20 mouse cellular contexts compared by ENCODE assay signal in genomic region chr14:68188325-68188724, GRCm38 (mm10).
DNase-seq lines count a peak whose midpoint lies in the region; ATAC-seq and TF ChIP-seq lines count a peak whose summit lies in the region.
"Had no signal": no experiment of that assay in that cellular context is flagged by ENCODE, and none has a peak within 500 bp of the region (broad histone marks: within the 10 kb centered on the region; RNA-seq: fewer than 3 reads in every experiment).

No protein-coding gene starts in this region.

- no peak overlapping the region for H3K27ac ChIP-seq in kidney, postnatal 0 days
- H3K27ac ChIP-seq in limb, embryonic 10.5 days, result no peak overlapping the region
- H3K27ac ChIP-seq in forebrain, embryonic 16.5 days (ENCODE audit: low read length), result no peak overlapping the region
- H3K27ac ChIP-seq: forebrain, embryonic 13.5 days; hindbrain, embryonic 10.5 days; left cerebral cortex, adult 2 months; liver, embryonic 13.5 days; lung, embryonic 15.5 days; midbrain, embryonic 12.5 days had no signal

- no peaks in the 10 kb centered on the region for H3K27me3 ChIP-seq in kidney, postnatal 0 days (ENCODE audit: insufficient read depth, low read length)
- no peaks in the 10 kb centered on the region for H3K27me3 ChIP-seq in limb, embryonic 10.5 days (ENCODE audit: low read depth, poor library complexity, severe bottlenecking)
- H3K27me3 ChIP-seq in forebrain, embryonic 16.5 days (replicated peaks; ENCODE audit: control insufficient read depth, insufficient read depth, low read length), result no peaks in the 10 kb centered on the region
- H3K27me3 ChIP-seq: forebrain, embryonic 13.5 days; liver, embryonic 13.5 days; lung, embryonic 15.5 days; midbrain, embryonic 12.5 days had no signal

- H3K9me3 ChIP-seq in kidney, postnatal 0 days (replicated peaks; ENCODE audit: low read length), result no peaks in the 10 kb centered on the region
- no peaks in the 10 kb centered on the region for H3K9me3 ChIP-seq in limb, embryonic 10.5 days (replicated peaks)
- H3K9me3 ChIP-seq in forebrain, embryonic 16.5 days (ENCODE audit: control insufficient read depth, low read length), result no peaks in the 10 kb centered on the region
- H3K9me3 ChIP-seq: forebrain, embryonic 13.5 days; hindbrain, embryonic 10.5 days; liver, embryonic 13.5 days; lung, embryonic 15.5 days; midbrain, embryonic 12.5 days had no signal

- TF ChIP-seq CTCF in kidney, postnatal 0 days (IDR thresholded peaks at IDR 0.05; ENCODE audit: low read depth), result no peak

- no peak overlapping the region for H3K4me3 ChIP-seq in kidney, postnatal 0 days (replicated peaks; ENCODE audit: low read depth, low read length)
- no peak overlapping the region for H3K4me3 ChIP-seq in limb, embryonic 10.5 days
- no peak overlapping the region for H3K4me3 ChIP-seq in forebrain, embryonic 16.5 days (replicated peaks; ENCODE audit: low read length)
- H3K4me3 ChIP-seq: erythroblast, embryonic 14.5 days; forebrain, embryonic 13.5 days; hindbrain, embryonic 10.5 days; left cerebral cortex, adult 2 months; liver, embryonic 13.5 days; lung, embryonic 15.5 days; midbrain, embryonic 12.5 days had no signal

- H3K36me3 ChIP-seq in kidney, postnatal 0 days (ENCODE audit: insufficient read depth, low read length), result no peaks in the 10 kb centered on the region
- H3K36me3 ChIP-seq in limb, embryonic 10.5 days, result no peaks in the 10 kb centered on the region
- H3K36me3 ChIP-seq in forebrain, embryonic 16.5 days (ENCODE audit: control insufficient read depth, insufficient read depth), result no peaks in the 10 kb centered on the region
- H3K36me3 ChIP-seq: hindbrain, embryonic 10.5 days; liver, embryonic 13.5 days; lung, embryonic 15.5 days; midbrain, embryonic 12.5 days had no signal

- H3K4me2 ChIP-seq in kidney, postnatal 0 days (ENCODE audit: low read length), result no peak overlapping the region
- no peak overlapping the region for H3K4me2 ChIP-seq in forebrain, embryonic 16.5 days (ENCODE audit: low read length)
- H3K4me2 ChIP-seq: forebrain, embryonic 13.5 days; liver, embryonic 13.5 days; lung, embryonic 15.5 days; midbrain, embryonic 12.5 days had no signal

- H3K9ac ChIP-seq in kidney, postnatal 0 days (ENCODE audit: low read depth, low read length), result no peak overlapping the region
- no peak overlapping the region for H3K9ac ChIP-seq in forebrain, embryonic 16.5 days (replicated peaks; ENCODE audit: low read depth, low read length)
- H3K9ac ChIP-seq: forebrain, embryonic 13.5 days; liver, embryonic 13.5 days; lung, embryonic 15.5 days; midbrain, embryonic 12.5 days had no signal

- WGBS in kidney, postnatal 0 days, result 61% methylated on average over 5 of the region's 5 CpGs
- 69% methylated on average over 5 of the region's 5 CpGs for WGBS in limb, embryonic 10.5 days
- 74% methylated on average over 5 of the region's 5 CpGs for WGBS in forebrain, embryonic 16.5 days

- no peaks in the 10 kb centered on the region for H3K4me1 ChIP-seq in kidney, postnatal 0 days (replicated peaks; ENCODE audit: insufficient read depth, low read length)
- 0 out of 2 replicates have a peak, but pooled peaks cover 3% of the 10 kb centered on the region for H3K4me1 ChIP-seq in limb, embryonic 10.5 days
- no peaks in the 10 kb centered on the region for H3K4me1 ChIP-seq in forebrain, embryonic 16.5 days (replicated peaks; ENCODE audit: control insufficient read depth, insufficient read depth, low read length)
- H3K4me1 ChIP-seq: forebrain, embryonic 13.5 days; liver, embryonic 13.5 days; lung, embryonic 15.5 days; midbrain, embryonic 12.5 days had no signal

- ATAC-seq in kidney, postnatal 0 days (replicated peaks; ENCODE audit: low FRiP score, low read depth), result no peak
- no peak for ATAC-seq in forebrain, embryonic 16.5 days
- ATAC-seq: forebrain, embryonic 13.5 days; intestine, embryonic 16.5 days had no signal

- DNase-seq in kidney, postnatal 0 days (ENCODE audit: low spot score), result peak; percentile 16
- DNase-seq in kidney, adult 8-10 months, result no peak
- peak; percentile 51 for DNase-seq in NIH3T3 (ENCODE audit: low read depth)
- peak; percentile 47 for DNase-seq in embryo, embryonic 10.5 days (ENCODE audit: low spot score)
- DNase-seq in limb, embryonic 10.5 days (ENCODE audit: low spot score), result peak; percentile 44
- DNase-seq in thymus, postnatal 0 days (ENCODE audit: low spot score), result no peak
- DNase-seq: cerebellum, adult 8-10 months; gastrocnemius, postnatal 25 days; kidney, postnatal 14 days; left cerebral cortex, postnatal 4 days; liver, embryonic 13.5 days; thymus, postnatal 36 days had no signal

Comparison
In these comparisons a context has a peak if more than half of its experiments do, and no peak if none do; other contexts are left out.
1. DNase-seq: peak in kidney, postnatal 0 days (single experiment), NIH3T3 (single experiment), embryo, embryonic 10.5 days (single experiment) and limb, embryonic 10.5 days (single experiment); none in kidney, adult 8-10 months (0 of 2) and thymus, postnatal 0 days (single experiment).